In genomic region chr11:34029658-34030057, GRCm38 (mm10) we compare ENCODE assay signal across 29 mouse cellular contexts. TPM values are rescaled to one million over a fixed set of nuclear protein-coding genes. Genes with fewer than 3 reads are reported as not detected.
"Had no signal": no experiment of that assay in that cellular context is flagged by ENCODE, and none has a peak within 500 bp of the region (broad histone marks: within the 10 kb centered on the region; RNA-seq: fewer than 3 reads in every experiment).

No protein-coding gene starts in this region.

- H3K4me1 ChIP-seq: embryonic facial prominence, embryonic 12.5 days; embryonic facial prominence, embryonic 15.5 days; forebrain, embryonic 12.5 days; forebrain, embryonic 13.5 days; forebrain, embryonic 15.5 days had no signal

- H3K27me3 ChIP-seq: embryonic facial prominence, embryonic 12.5 days; embryonic facial prominence, embryonic 15.5 days; forebrain, embryonic 12.5 days; forebrain, embryonic 13.5 days; forebrain, embryonic 15.5 days had no signal

- H3K36me3 ChIP-seq: embryonic facial prominence, embryonic 12.5 days; embryonic facial prominence, embryonic 15.5 days; forebrain, embryonic 10.5 days; forebrain, embryonic 12.5 days; forebrain, embryonic 15.5 days had no signal

- H3K4me2 ChIP-seq: embryonic facial prominence, embryonic 12.5 days; embryonic facial prominence, embryonic 15.5 days; forebrain, embryonic 12.5 days; forebrain, embryonic 13.5 days; forebrain, embryonic 15.5 days; heart, embryonic 11.5 days had no signal

- H3K4me3 ChIP-seq: embryonic facial prominence, embryonic 12.5 days; embryonic facial prominence, embryonic 15.5 days; erythroblast, embryonic 14.5 days; forebrain, embryonic 10.5 days; forebrain, embryonic 12.5 days; forebrain, embryonic 13.5 days; forebrain, embryonic 15.5 days; gastrocnemius, adult 2 months; heart, adult 2 months had no signal

- H3K9ac ChIP-seq: embryonic facial prominence, embryonic 12.5 days; embryonic facial prominence, embryonic 15.5 days; forebrain, embryonic 12.5 days; forebrain, embryonic 13.5 days; forebrain, embryonic 15.5 days; forebrain, postnatal 0 days had no signal

- H3K27ac ChIP-seq: embryonic facial prominence, embryonic 12.5 days; embryonic facial prominence, embryonic 15.5 days; forebrain, embryonic 10.5 days; forebrain, embryonic 12.5 days; forebrain, embryonic 13.5 days; forebrain, embryonic 15.5 days; gastrocnemius, adult 2 months; heart, adult 2 months had no signal

- DNase-seq: cerebellum, adult 8-10 months; cerebellum, adult 9-10 months; cerebellum, adult 9-11 months; cerebellum, postnatal 10 days; cerebellum, postnatal 14 days; cerebellum, postnatal 25 days; cerebellum, postnatal 36 days; embryo, embryonic 11 days; forebrain, postnatal 0 days; gastrocnemius, adult 2 months; gastrocnemius, postnatal 10 days; gastrocnemius, postnatal 14 days; gastrocnemius, postnatal 25 days; gastrocnemius, postnatal 36 days; heart, adult 18-20 months; heart, adult 2 months had no signal

- H3K9me3 ChIP-seq: embryonic facial prominence, embryonic 12.5 days; embryonic facial prominence, embryonic 15.5 days; forebrain, embryonic 10.5 days; forebrain, embryonic 12.5 days; forebrain, embryonic 13.5 days; forebrain, embryonic 15.5 days had no signal

- ATAC-seq: forebrain, embryonic 13.5 days; forebrain, embryonic 14.5 days; forebrain, embryonic 15.5 days; forebrain, embryonic 16.5 days; forebrain, postnatal 0 days had no signal

RNA-seq across cellular contexts. Expression of gene Kcnip1, which starts 36.7 kb away (rescaled TPM):
- total RNA-seq: common myeloid progenitor, adult 5-6 weeks; gastrocnemius, adult 2 months; gastrocnemius, adult 8-10 months; gastrocnemius, postnatal 25 days; gastrocnemius, postnatal 36 days; granulocyte monocyte progenitor cell, adult 5-6 weeks had no signal
- polyA plus RNA-seq: erythroblast, embryonic 14.5 days had no signal
